Mouse (Mus musculus): ENCODE results near the gene Pttg1.

DNA sequence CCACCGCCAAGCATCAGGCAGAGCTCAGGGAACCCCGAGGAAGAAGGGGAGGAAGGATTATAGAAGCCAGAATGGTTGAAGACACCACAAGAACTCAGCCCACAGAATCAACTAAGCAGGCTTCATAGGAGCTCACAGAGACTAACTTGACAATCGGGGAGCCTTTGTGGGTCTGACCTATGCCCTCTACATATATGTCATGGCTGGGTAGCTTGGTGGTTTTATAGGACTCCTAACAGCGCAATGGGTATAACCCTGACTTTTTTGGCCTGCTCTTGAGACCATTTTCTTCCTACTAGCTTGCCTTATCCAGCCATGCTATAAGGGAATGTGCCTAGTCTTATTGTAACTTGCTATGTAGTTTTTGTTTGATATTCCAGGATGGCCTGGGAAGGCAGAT is 29.8 kb downstream of the Pttg1 start:
- TF ChIP-seq CTCF (conservative IDR thresholded peaks at IDR 0.05; ENCODE audit: low read length) (no peak), NANOG (IDR thresholded peaks at IDR 0.05; ENCODE audit: borderline replicate concordance, low read length) (no peak), POU5F1 (IDR thresholded peaks at IDR 0.05; ENCODE audit: borderline replicate concordance, low read length) (no peak)
